Mouse (Mus musculus): ENCODE data around the gene Nup133.

- no peak for TF ChIP-seq CTCF (IDR thresholded peaks at IDR 0.05; ENCODE audit: low read depth, low read length)
- TF ChIP-seq POLR2A (IDR thresholded peaks at IDR 0.05; ENCODE audit: borderline replicate concordance, low read depth, low read length): no peak
These were observed 82.1 kb downstream of the Nup133 start for GRCm38 (mm10) chr8:123866971-123867370.

Measured in bone marrow macrophage, adult 2 months (primary cell).